Mouse (Mus musculus) limb, embryonic 13.5 days (tissue): Measurements from ENCODE around the gene Aldh5a1. TPM values are rescaled to one million over a fixed set of nuclear protein-coding genes. Genes with fewer than 3 reads are reported as not detected.

ENCODE experiments used
- ATAC-seq: fragments of 200-750 bp; cut with Nextera tagmentation; 2 replicates; pipeline ENCODE4 v1.8.0; 2017; ENCODE audit warnings: low read depth, moderate number of reproducible peaks, moderate TSS enrichment; ENCODE audit not compliant: low FRiP score
- H3K27ac ChIP-seq: fragments of 300-500 bp; sonication (generic); 2 replicates; pipeline ENCODE4 v1.5.1; 2015; ENCODE audit warnings: inconsistent platforms, mild to moderate bottlenecking, moderate library complexity
- H3K27me3 ChIP-seq: fragments of 300-500 bp; sonication (generic); 2 replicates; pipeline ENCODE4 v1.6.1; 2015; ENCODE audit warnings: mild to moderate bottlenecking, inconsistent platforms
- H3K36me3 ChIP-seq: fragments of 300-500 bp; sonication (generic); 2 replicates; pipeline ENCODE4 v1.6.1; 2015; ENCODE audit warnings: inconsistent platforms, mild to moderate bottlenecking, moderate library complexity
- H3K4me1 ChIP-seq: fragments of 300-500 bp; sonication (generic); 2 replicates; pipeline ENCODE4 v1.6.1; 2015; ENCODE audit warnings: inconsistent platforms
- H3K4me2 ChIP-seq: fragments of 300-500 bp; sonication (generic); replicated peaks from 2 replicates; pipeline ENCODE4 v1.6.1; 2015; ENCODE audit warnings: inconsistent platforms, mild to moderate bottlenecking, moderate library complexity
- H3K4me3 ChIP-seq: fragments of 300-500 bp; sonication (generic); 2 replicates; pipeline ENCODE4 v1.5.1; 2015; ENCODE audit warnings: moderate library complexity, mild to moderate bottlenecking, inconsistent platforms
- H3K9ac ChIP-seq: fragments of 300-500 bp; sonication (generic); 2 replicates; pipeline ENCODE4 v1.6.1; 2015; ENCODE audit warnings: mild to moderate bottlenecking, inconsistent platforms
- H3K9me3 ChIP-seq: fragments of 300-500 bp; sonication (generic); 2 replicates; pipeline ENCODE4 v1.6.1; 2016; ENCODE audit warnings: inconsistent platforms
- polyA plus RNA-seq: library from polyadenylated mRNA; unstranded; fragments of >200 nt; fragmentation: Nextera tagmentation; extraction: Ambion mirVana; gene quantifications from 2 replicates; pipeline ENCODE4 v1.2.1, GENCODE M21; 2015

The Aldh5a1 gene
- polyA plus RNA-seq, 1 experiment from 2014 or later: 4.0 TPM

DNA sequence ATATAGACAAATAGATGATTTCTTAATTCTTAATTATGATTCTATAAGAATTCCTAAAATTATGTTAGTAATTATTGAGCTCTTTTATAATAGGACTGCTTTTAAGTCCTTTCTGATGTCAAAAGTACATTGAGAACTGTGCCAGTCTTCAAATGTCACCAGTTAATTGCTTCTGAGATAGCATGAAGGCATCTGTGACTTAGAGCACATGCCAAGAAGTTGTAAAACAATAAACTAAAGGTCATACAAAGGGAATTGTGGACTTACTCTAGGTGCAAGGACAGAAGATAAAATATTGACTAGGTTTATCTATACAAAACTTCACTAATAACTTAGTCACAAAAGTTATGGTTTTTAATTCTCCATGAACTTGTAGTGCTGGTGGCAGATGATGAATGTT lies 78.3 kb downstream of the Aldh5a1 start:
- Histone ChIP-seq H3K4me1 (peaks cover 19% of the 10 kb centered on the region; the same call in 1 of the 2 replicates), H3K4me2 (no peak overlapping the region), H3K9ac (no peak overlapping the region), H3K27ac (no peak overlapping the region), H3K4me3 (no peak overlapping the region), H3K9me3 (no peaks in the 10 kb centered on the region), H3K36me3 (no peaks in the 10 kb centered on the region), H3K27me3 (no peaks in the 10 kb centered on the region)
- ATAC-seq: no peak

Other genes with a start within 250 kb of the Aldh5a1 start
- not detected in 2 replicates for gene Armh2, start 196.4 kb downstream of the Aldh5a1 start, polyA plus RNA-seq
- 97.9 and 101 TPM in 2 replicates for gene Gmnn, start 175.7 kb downstream of the Aldh5a1 start, polyA plus RNA-seq
- gene BC005537, start 136.0 kb downstream of the Aldh5a1 start, polyA plus RNA-seq: 16.0 and 16.9 TPM in 2 replicates
- gene Acot13, start 106.1 kb downstream of the Aldh5a1 start, polyA plus RNA-seq: 64.2 and 66.8 TPM in 2 replicates
- gene Tdp2, start 106.0 kb downstream of the Aldh5a1 start, polyA plus RNA-seq: 53.8 and 55.2 TPM in 2 replicates
- 0.06 and 0.08 TPM in 2 replicates for gene D130043K22Rik, start 92.5 kb downstream of the Aldh5a1 start, polyA plus RNA-seq
- 0.65 and 0.88 TPM in 2 replicates for gene Gpld1, start 5.5 kb upstream of the Aldh5a1 start, polyA plus RNA-seq
- 13.6 and 14.6 TPM in 2 replicates for gene Mrs2, start 82.7 kb upstream of the Aldh5a1 start, polyA plus RNA-seq
- 2.0 and 2.2 TPM in 2 replicates for gene Dcdc2a, start 118.3 kb upstream of the Aldh5a1 start, polyA plus RNA-seq